Mouse (Mus musculus): ENCODE measurements around the gene Lrrtm3.

- TF ChIP-seq POLR2A (IDR thresholded peaks at IDR 0.05; ENCODE audit: borderline replicate concordance, insufficient read depth, low read length) (no peak), CTCF (IDR thresholded peaks at IDR 0.05; ENCODE audit: borderline replicate concordance, insufficient read depth, low read depth, low read length) (no peak)
Observed at GRCm38 (mm10) chr10:64041218-64041617, 48.9 kb downstream of the Lrrtm3 start.
